8 mouse cellular contexts compared by ENCODE assay signal in genomic region chr1:75124346-75125321, GRCm38 (mm10). TPM values are rescaled to one million over a fixed set of nuclear protein-coding genes. Genes with fewer than 3 reads are reported as not detected.
A peak's percentile ranks its signal among the peaks of the same experiment; 100 is the strongest.
DNase-seq lines count a peak whose midpoint lies in the region; ATAC-seq and TF ChIP-seq lines count a peak whose summit lies in the region.

Gene Nhej1 (minus strand): TSS chr1:75125200.

- no peaks in the 10 kb centered on the region for H3K36me3 ChIP-seq in G1E (replicated peaks)
- no peaks in the 10 kb centered on the region for H3K36me3 ChIP-seq in forebrain, postnatal 0 days (ENCODE audit: insufficient read depth)
- no peaks in the 10 kb centered on the region for H3K36me3 ChIP-seq in lung, embryonic 16.5 days (ENCODE audit: control insufficient read depth, insufficient read depth, low read length)

- H3K27me3 ChIP-seq in G1E (ENCODE audit: insufficient read depth, low read length), result no peaks in the 10 kb centered on the region
- H3K27me3 ChIP-seq in forebrain, postnatal 0 days (ENCODE audit: insufficient read depth, low read length), result no peaks in the 10 kb centered on the region
- H3K27me3 ChIP-seq in lung, embryonic 16.5 days (ENCODE audit: control insufficient read depth, insufficient read depth, low read depth, low read length), result no peaks in the 10 kb centered on the region

- peak within 1 kb of the TSS; percentile 59 for H3K9ac ChIP-seq in forebrain, postnatal 0 days
- peak within 1 kb of the TSS; percentile 82 for H3K9ac ChIP-seq in lung, embryonic 16.5 days (ENCODE audit: low read length)

- peak; percentile 95 for DNase-seq in G1E (ENCODE audit: low spot score)
- peak; percentile 87 to 94 for DNase-seq in cerebellum, adult 18-20 months
- DNase-seq in forebrain, postnatal 0 days, result peak; percentile 98
- DNase-seq in layer of hippocampus, adult 9-10 months (ENCODE audit: low spot score), result peak; percentile 90
- DNase-seq in ovary, postnatal 10 days (ENCODE audit: low spot score), result peak; percentile 91
- DNase-seq in thymus, postnatal 10 days (ENCODE audit: low spot score in 2 of 2), result peak; percentile 94

- H3K4me1 ChIP-seq in G1E (ENCODE audit: insufficient read depth, low read depth, low read length), result peaks cover 20% of the 10 kb centered on the region
- H3K4me1 ChIP-seq in forebrain, postnatal 0 days (ENCODE audit: insufficient read depth), result no peaks in the 10 kb centered on the region
- peaks cover 5% of the 10 kb centered on the region for H3K4me1 ChIP-seq in lung, embryonic 16.5 days (replicated peaks; ENCODE audit: control insufficient read depth, insufficient read depth, low read length)

- TF ChIP-seq CTCF in G1E (IDR thresholded peaks at IDR 0.05; ENCODE audit: low read depth, low read length), result peak; percentile 91
- peak; percentile 78 for TF ChIP-seq CTCF in forebrain, postnatal 0 days (IDR thresholded peaks at IDR 0.05; ENCODE audit: low read depth)

- peak within 1 kb of the TSS; percentile 73 for H3K4me3 ChIP-seq in G1E (ENCODE audit: low read depth, low read length)
- H3K4me3 ChIP-seq in forebrain, postnatal 0 days (ENCODE audit: low read depth, low read length), result peak within 1 kb of the TSS; percentile 67
- H3K4me3 ChIP-seq in lung, embryonic 16.5 days (ENCODE audit: low read length), result peak within 1 kb of the TSS; percentile 66

- peak; percentile 75 for ATAC-seq in G1E (ENCODE audit: extremely low read depth, insufficient number of reproducible peaks, low FRiP score, poor library complexity, severe bottlenecking)
- peak; percentile 95 for ATAC-seq in forebrain, postnatal 0 days
- peak; percentile 92 for ATAC-seq in hematopoietic stem cell, adult 5-6 weeks (replicated peaks in 1 of 2; ENCODE audit: insufficient read depth in 1 of 2, low FRiP score in 2 of 2, low TSS enrichment in 1 of 2, low read depth in 1 of 2, poor library complexity in 2 of 2, severe bottlenecking in 2 of 2)
- peak; percentile 98 for ATAC-seq in lung, embryonic 16.5 days (ENCODE audit: low read depth)

- WGBS in forebrain, postnatal 0 days, result 3% methylated on average over 56 of the region's 56 CpGs
- WGBS in lung, embryonic 16.5 days, result under 1% methylated on average over 56 of the region's 56 CpGs

- no peaks in the 10 kb centered on the region for H3K9me3 ChIP-seq in G1E (replicated peaks)
- no peaks in the 10 kb centered on the region for H3K9me3 ChIP-seq in forebrain, postnatal 0 days (ENCODE audit: low read length)
- H3K9me3 ChIP-seq in lung, embryonic 16.5 days (ENCODE audit: control insufficient read depth, low read length), result no peaks in the 10 kb centered on the region

- peak within 1 kb of the TSS; percentile 90 for H3K27ac ChIP-seq in forebrain, postnatal 0 days (ENCODE audit: low read depth, low read length)
- H3K27ac ChIP-seq in lung, embryonic 16.5 days (ENCODE audit: low read length), result peak within 1 kb of the TSS; percentile 99

- H3K4me2 ChIP-seq in forebrain, postnatal 0 days (ENCODE audit: low read depth), result peak within 1 kb of the TSS; percentile 62
- H3K4me2 ChIP-seq in lung, embryonic 16.5 days (ENCODE audit: low read depth, low read length), result peak within 1 kb of the TSS; percentile 60

RNA-seq across cellular contexts. Expression of gene Nhej1, which starts in this region (rescaled TPM):
- 2.5 and 5.1 TPM in 2 replicates for total RNA-seq in G1E (2014; fragmentation: Nextera tagmentation)
- 12.3 and 12.4 TPM in 2 replicates for total RNA-seq in G1E (2017)
- polyA plus RNA-seq in G1E (2012), result 0.40 and 0.47 TPM in 2 replicates
- 3.6 and 4.2 TPM in 2 replicates for total RNA-seq in forebrain, postnatal 0 days (2014; rRNA removed)
- polyA plus RNA-seq in forebrain, postnatal 0 days (2015; fragmentation: Nextera tagmentation; extraction: Ambion mirVana), result 3.9 and 4.9 TPM in 2 replicates
- total RNA-seq in hematopoietic stem cell, adult 5-6 weeks (2017), result 6.5 and 11.6 TPM in 2 replicates
- polyA plus RNA-seq in lung, embryonic 16.5 days (2015; fragmentation: Nextera tagmentation; extraction: Ambion mirVana), result 10.4 and 10.5 TPM in 2 replicates

Comparison
In these comparisons a context has a peak if more than half of its experiments do, and no peak if none do; other contexts are left out.
1. Peak in every context shown above with its lines: DNase-seq, ATAC-seq, H3K4me3 ChIP-seq and H3K27ac ChIP-seq.